Mouse (Mus musculus): ENCODE results near the gene Nod1. TPM values are rescaled to one million over a fixed set of nuclear protein-coding genes. Genes with fewer than 3 reads are reported as not detected.

Gene Nod1
- polyA plus RNA-seq, 1 experiment from 2014 or later: 4.8 TPM

- no peaks in the 10 kb centered on the region for H3K9me3 ChIP-seq (ENCODE audit: control insufficient read depth, low read length)
- no peaks in the 10 kb centered on the region; the same call in 1 of the 2 replicates for H3K4me1 ChIP-seq (ENCODE audit: control insufficient read depth, insufficient read depth, low read length)
- H3K27ac ChIP-seq (ENCODE audit: low read length): no peak overlapping the region
- 82% methylated on average over 2 of the region's 2 CpGs for WGBS
- ATAC-seq: no peak
- no peak overlapping the region for H3K4me2 ChIP-seq (ENCODE audit: low read depth, low read length)
- H3K36me3 ChIP-seq (ENCODE audit: control insufficient read depth, insufficient read depth, low read length): no peaks in the 10 kb centered on the region
- H3K4me3 ChIP-seq (ENCODE audit: low read length): no peak overlapping the region
- no peak overlapping the region for H3K9ac ChIP-seq (ENCODE audit: low read depth, low read length)
- no peaks in the 10 kb centered on the region; the same call in 1 of the 2 replicates for H3K27me3 ChIP-seq (replicated peaks; ENCODE audit: control insufficient read depth, insufficient read depth, low read length)
Observed at GRCm38 (mm10) chr6:54969801-54970200, 2.6 kb downstream of the Nod1 start.

GRCm38 (mm10) chr6:54967591-54967990 lies 4.8 kb downstream of the Nod1 start:
- ATAC-seq: peak; percentile 56
- no peaks in the 10 kb centered on the region; the same call in 1 of the 2 replicates for H3K4me1 ChIP-seq (ENCODE audit: control insufficient read depth, insufficient read depth, low read length)
- no peak overlapping the region for H3K9ac ChIP-seq (ENCODE audit: low read depth, low read length)
- H3K9me3 ChIP-seq (ENCODE audit: control insufficient read depth, low read length): no peaks in the 10 kb centered on the region
- H3K27me3 ChIP-seq (replicated peaks; ENCODE audit: control insufficient read depth, insufficient read depth, low read length): no peaks in the 10 kb centered on the region
- H3K4me3 ChIP-seq (ENCODE audit: low read length): no peak overlapping the region
- H3K27ac ChIP-seq (ENCODE audit: low read length): no peak overlapping the region
- 36% methylated on average over 10 of the region's 10 CpGs for WGBS
- H3K4me2 ChIP-seq (ENCODE audit: low read depth, low read length): 0 out of 2 replicates have a peak overlapping the region, but pooled peaks have one; percentile 10
- no peaks in the 10 kb centered on the region for H3K36me3 ChIP-seq (ENCODE audit: control insufficient read depth, insufficient read depth, low read length)

- Histone ChIP-seq H3K27ac (ENCODE audit: low read length) (no peak overlapping the region), H3K9ac (ENCODE audit: low read depth, low read length) (no peak overlapping the region), H3K9me3 (ENCODE audit: control insufficient read depth, low read length) (no peaks in the 10 kb centered on the region), H3K36me3 (ENCODE audit: control insufficient read depth, insufficient read depth, low read length) (no peaks in the 10 kb centered on the region), H3K27me3 (replicated peaks; ENCODE audit: control insufficient read depth, insufficient read depth, low read length) (no peaks in the 10 kb centered on the region), H3K4me1 (ENCODE audit: control insufficient read depth, insufficient read depth, low read length) (no peaks in the 10 kb centered on the region), H3K4me3 (ENCODE audit: low read length) (no peak overlapping the region), H3K4me2 (ENCODE audit: low read depth, low read length) (no peak overlapping the region)
- WGBS: 49% methylated on average over 5 of the region's 5 CpGs
- no peak for ATAC-seq
Observed at GRCm38 (mm10) chr6:54965234-54965633, 7.2 kb downstream of the Nod1 start.

GRCm38 (mm10) chr6:54964755-54965154 lies 7.7 kb downstream of the Nod1 start:
- no peak for ATAC-seq
- Histone ChIP-seq H3K27ac (ENCODE audit: low read length) (no peak overlapping the region), H3K4me2 (ENCODE audit: low read depth, low read length) (no peak overlapping the region), H3K36me3 (ENCODE audit: control insufficient read depth, insufficient read depth, low read length) (no peaks in the 10 kb centered on the region), H3K4me1 (ENCODE audit: control insufficient read depth, insufficient read depth, low read length) (no peaks in the 10 kb centered on the region), H3K9me3 (ENCODE audit: control insufficient read depth, low read length) (no peaks in the 10 kb centered on the region), H3K27me3 (replicated peaks; ENCODE audit: control insufficient read depth, insufficient read depth, low read length) (no peaks in the 10 kb centered on the region), H3K4me3 (ENCODE audit: low read length) (no peak overlapping the region), H3K9ac (ENCODE audit: low read depth, low read length) (no peak overlapping the region)
- 70% methylated on average over 1 of the region's 1 CpGs for WGBS

GRCm38 (mm10) chr6:54963599-54963998 lies 8.8 kb downstream of the Nod1 start:
- WGBS: 77% methylated on average over 2 of the region's 2 CpGs
- no peak overlapping the region for H3K4me3 ChIP-seq (ENCODE audit: low read length)
- H3K4me1 ChIP-seq (ENCODE audit: control insufficient read depth, insufficient read depth, low read length): no peaks in the 10 kb centered on the region
- no peaks in the 10 kb centered on the region for H3K36me3 ChIP-seq (ENCODE audit: control insufficient read depth, insufficient read depth, low read length)
- H3K4me2 ChIP-seq (ENCODE audit: low read depth, low read length): no peak overlapping the region
- no peaks in the 10 kb centered on the region for H3K9me3 ChIP-seq (ENCODE audit: control insufficient read depth, low read length)
- no peak for ATAC-seq
- H3K27me3 ChIP-seq (replicated peaks; ENCODE audit: control insufficient read depth, insufficient read depth, low read length): no peaks in the 10 kb centered on the region
- H3K9ac ChIP-seq (ENCODE audit: low read depth, low read length): no peak overlapping the region
- H3K27ac ChIP-seq (ENCODE audit: low read length): no peak overlapping the region

GRCm38 (mm10) chr6:54957655-54958054 lies 14.8 kb downstream of the Nod1 start:
- H3K27ac ChIP-seq (ENCODE audit: low read length): no peak overlapping the region
- no peak for ATAC-seq
- no peak overlapping the region for H3K9ac ChIP-seq (ENCODE audit: low read depth, low read length)
- no peaks in the 10 kb centered on the region for H3K27me3 ChIP-seq (replicated peaks; ENCODE audit: control insufficient read depth, insufficient read depth, low read length)
- no peaks in the 10 kb centered on the region for H3K36me3 ChIP-seq (ENCODE audit: control insufficient read depth, insufficient read depth, low read length)
- H3K4me2 ChIP-seq (ENCODE audit: low read depth, low read length): no peak overlapping the region
- H3K4me3 ChIP-seq (ENCODE audit: low read length): no peak overlapping the region
- H3K9me3 ChIP-seq (ENCODE audit: control insufficient read depth, low read length): no peaks in the 10 kb centered on the region
- H3K4me1 ChIP-seq (ENCODE audit: control insufficient read depth, insufficient read depth, low read length): peaks cover 4% of the 10 kb centered on the region; the same call in 1 of the 2 replicates
- 92% methylated on average over 8 of the region's 8 CpGs for WGBS

GRCm38 (mm10) chr6:54956425-54956824 lies 16.0 kb downstream of the Nod1 start:
- Histone ChIP-seq H3K4me2 (ENCODE audit: low read depth, low read length) (no peak overlapping the region), H3K27ac (ENCODE audit: low read length) (no peak overlapping the region), H3K9ac (ENCODE audit: low read depth, low read length) (no peak overlapping the region), H3K4me1 (ENCODE audit: control insufficient read depth, insufficient read depth, low read length) (peaks cover 4% of the 10 kb centered on the region; the same call in 1 of the 2 replicates), H3K9me3 (ENCODE audit: control insufficient read depth, low read length) (no peaks in the 10 kb centered on the region), H3K36me3 (ENCODE audit: control insufficient read depth, insufficient read depth, low read length) (no peaks in the 10 kb centered on the region), H3K4me3 (ENCODE audit: low read length) (no peak overlapping the region), H3K27me3 (replicated peaks; ENCODE audit: control insufficient read depth, insufficient read depth, low read length) (no peaks in the 10 kb centered on the region)
- peak; percentile 91 for ATAC-seq
- 39% methylated on average over 1 of the region's 1 CpGs for WGBS

- no peak overlapping the region for H3K4me2 ChIP-seq (ENCODE audit: low read depth, low read length)
- no peak overlapping the region for H3K9ac ChIP-seq (ENCODE audit: low read depth, low read length)
- H3K9me3 ChIP-seq (ENCODE audit: control insufficient read depth, low read length): no peaks in the 10 kb centered on the region
- no peaks in the 10 kb centered on the region for H3K36me3 ChIP-seq (ENCODE audit: control insufficient read depth, insufficient read depth, low read length)
- H3K4me3 ChIP-seq (ENCODE audit: low read length): no peak overlapping the region
- no peak for ATAC-seq
- no peak overlapping the region for H3K27ac ChIP-seq (ENCODE audit: low read length)
- H3K27me3 ChIP-seq (replicated peaks; ENCODE audit: control insufficient read depth, insufficient read depth, low read length): no peaks in the 10 kb centered on the region
- H3K4me1 ChIP-seq (ENCODE audit: control insufficient read depth, insufficient read depth, low read length): peaks cover 4% of the 10 kb centered on the region; the same call in 1 of the 2 replicates
Observed at GRCm38 (mm10) chr6:54955949-54956348, 16.5 kb downstream of the Nod1 start.

GRCm38 (mm10) chr6:54954659-54955414 lies 17.6 kb downstream of the Nod1 start:
- no peak for ATAC-seq
- H3K36me3 ChIP-seq (ENCODE audit: control insufficient read depth, insufficient read depth, low read length): no peaks in the 10 kb centered on the region
- peaks cover 4% of the 10 kb centered on the region; the same call in 1 of the 2 replicates for H3K4me1 ChIP-seq (ENCODE audit: control insufficient read depth, insufficient read depth, low read length)
- H3K27ac ChIP-seq (ENCODE audit: low read length): peak overlapping the region; percentile 32; the same call in 1 of the 2 replicates
- no peak overlapping the region for H3K9ac ChIP-seq (ENCODE audit: low read depth, low read length)
- H3K9me3 ChIP-seq (ENCODE audit: control insufficient read depth, low read length): no peaks in the 10 kb centered on the region
- 61% methylated on average over 10 of the region's 10 CpGs for WGBS
- no peak overlapping the region for H3K4me3 ChIP-seq (ENCODE audit: low read length)
- H3K27me3 ChIP-seq (replicated peaks; ENCODE audit: control insufficient read depth, insufficient read depth, low read length): no peaks in the 10 kb centered on the region
- H3K4me2 ChIP-seq (ENCODE audit: low read depth, low read length): no peak overlapping the region
